Mouse (Mus musculus) intestine, embryonic 15.5 days (tissue): ENCODE results near the gene Stx5a. TPM values are rescaled to one million over a fixed set of nuclear protein-coding genes. Genes with fewer than 3 reads are reported as not detected.
A peak's percentile ranks its signal among the peaks of the same experiment; 100 is the strongest.
"Not testable (repeated sequence)": the region's sequence is repeated elsewhere in the genome, so short reads cannot be mapped to it uniquely, and the experiment has no call there.

Experiments used
- ATAC-seq: fragments of 200-750 bp; cut with Nextera tagmentation; 2 replicates; pipeline ENCODE4 v1.8.0; 2017; ENCODE audit warnings: moderate TSS enrichment, moderate library complexity
- H3K27ac ChIP-seq: fragments of 300-500 bp; sonication (generic); 2 replicates; pipeline ENCODE4 v1.5.1; 2015; ENCODE audit warnings: mild to moderate bottlenecking, inconsistent platforms
- H3K27me3 ChIP-seq: fragments of 300-500 bp; sonication (generic); replicated peaks from 2 replicates; pipeline ENCODE4 v1.6.1; 2015; ENCODE audit warnings: inconsistent platforms
- H3K36me3 ChIP-seq: fragments of 300-500 bp; sonication (generic); 2 replicates; pipeline ENCODE4 v1.6.1; 2015; ENCODE audit warnings: inconsistent platforms
- H3K4me1 ChIP-seq: fragments of 300-500 bp; sonication (generic); replicated peaks from 2 replicates; pipeline ENCODE4 v1.6.1; 2015; ENCODE audit warnings: inconsistent platforms
- H3K4me2 ChIP-seq: fragments of 300-500 bp; sonication (generic); replicated peaks from 2 replicates; pipeline ENCODE4 v1.6.1; 2015; ENCODE audit warnings: mild to moderate bottlenecking, inconsistent platforms
- H3K4me3 ChIP-seq: fragments of 300-500 bp; sonication (generic); replicated peaks from 2 replicates; pipeline ENCODE4 v1.5.1; 2015; ENCODE audit warnings: inconsistent platforms
- H3K9ac ChIP-seq: fragments of 300-500 bp; sonication (generic); 2 replicates; pipeline ENCODE4 v1.6.1; 2015; ENCODE audit warnings: inconsistent platforms
- H3K9me3 ChIP-seq: fragments of 300-500 bp; sonication (generic); 2 replicates; pipeline ENCODE4 v1.6.1; 2016; ENCODE audit warnings: inconsistent platforms
- WGBS: fragments of 180-500 bp; shearing (Covaris S2); methylation state at CpG from one replicate; pipeline ENCODE4 v1.1.7; 2015; 5-methylcytosine and 5-hydroxymethylcytosine counted together
- polyA plus RNA-seq: library from polyadenylated mRNA; unstranded; fragments of >200 nt; fragmentation: Nextera tagmentation; extraction: Ambion mirVana; gene quantifications from 2 replicates; pipeline ENCODE4 v1.2.1, GENCODE M21; 2015

Gene Stx5a
- polyA plus RNA-seq, 1 experiment from 2014 or later, result 121 TPM

- H3K4me2 ChIP-seq, result peak overlapping the region; percentile 60
- WGBS, result 77% methylated on average over 1 of the region's 1 CpGs
Observed at GRCm38 (mm10) chr19:8721378-8721777, 19.8 kb upstream of the Stx5a start.

GRCm38 (mm10) chr19:8722021-8722420, 19.2 kb upstream of the Stx5a start:
- peaks cover 17% of the 10 kb centered on the region for H3K4me1 ChIP-seq
- H3K36me3 ChIP-seq, result peaks cover 16% of the 10 kb centered on the region
- WGBS, result 55% methylated on average over 4 of the region's 4 CpGs
- H3K27ac ChIP-seq, result peak overlapping the region; percentile 99
- no peaks in the 10 kb centered on the region for H3K9me3 ChIP-seq
- no peak for ATAC-seq
- no peaks in the 10 kb centered on the region for H3K27me3 ChIP-seq
- H3K4me2 ChIP-seq, result peak overlapping the region; percentile 60
- peak overlapping the region; percentile 66 for H3K4me3 ChIP-seq
- peak overlapping the region; percentile 91 for H3K9ac ChIP-seq

More at GRCm38 (mm10) chr19:8721378-8721777, 19.8 kb upstream of the Stx5a start:
- Histone ChIP-seq H3K4me1 (peaks cover 17% of the 10 kb centered on the region), H3K27me3 (no peaks in the 10 kb centered on the region), H3K36me3 (peaks cover 12% of the 10 kb centered on the region), H3K4me3 (no peak overlapping the region), H3K27ac (no peak overlapping the region), H3K9ac (no peak overlapping the region), H3K9me3 (no peaks in the 10 kb centered on the region)
- ATAC-seq, result no peak

- Histone ChIP-seq H3K36me3 (peaks cover 16% of the 10 kb centered on the region), H3K4me3 (peak overlapping the region; percentile 66), H3K27me3 (no peaks in the 10 kb centered on the region), H3K9me3 (no peaks in the 10 kb centered on the region), H3K4me2 (peak overlapping the region; percentile 60), H3K27ac (peak overlapping the region; percentile 99), H3K4me1 (peaks cover 17% of the 10 kb centered on the region), H3K9ac (peak overlapping the region; percentile 91)
- WGBS, result under 1% methylated on average over 5 of the region's 5 CpGs
- no peak for ATAC-seq
Observed at GRCm38 (mm10) chr19:8722559-8722906, 18.7 kb upstream of the Stx5a start.

GRCm38 (mm10) chr19:8722907-8723573, 18.2 kb upstream of the Stx5a start, which contains the start of gene Slc3a2:
Slc3a2 (minus strand) TSS chr19:8723369.
- peak within 1 kb of the TSS; percentile 66 for H3K4me3 ChIP-seq
- H3K9me3 ChIP-seq, result no peaks in the 10 kb centered on the region
- H3K9ac ChIP-seq, result peak within 1 kb of the TSS; percentile 91
- H3K27me3 ChIP-seq, result no peaks in the 10 kb centered on the region
- H3K4me1 ChIP-seq, result peaks cover 17% of the 10 kb centered on the region
- peak within 1 kb of the TSS; percentile 99 for H3K27ac ChIP-seq
- WGBS, result under 1% methylated on average over 50 of the region's 50 CpGs
- peak within 1 kb of the TSS; percentile 64 for H3K4me2 ChIP-seq
- peaks cover 16% of the 10 kb centered on the region for H3K36me3 ChIP-seq
- peak; percentile 95 for ATAC-seq

DNA sequence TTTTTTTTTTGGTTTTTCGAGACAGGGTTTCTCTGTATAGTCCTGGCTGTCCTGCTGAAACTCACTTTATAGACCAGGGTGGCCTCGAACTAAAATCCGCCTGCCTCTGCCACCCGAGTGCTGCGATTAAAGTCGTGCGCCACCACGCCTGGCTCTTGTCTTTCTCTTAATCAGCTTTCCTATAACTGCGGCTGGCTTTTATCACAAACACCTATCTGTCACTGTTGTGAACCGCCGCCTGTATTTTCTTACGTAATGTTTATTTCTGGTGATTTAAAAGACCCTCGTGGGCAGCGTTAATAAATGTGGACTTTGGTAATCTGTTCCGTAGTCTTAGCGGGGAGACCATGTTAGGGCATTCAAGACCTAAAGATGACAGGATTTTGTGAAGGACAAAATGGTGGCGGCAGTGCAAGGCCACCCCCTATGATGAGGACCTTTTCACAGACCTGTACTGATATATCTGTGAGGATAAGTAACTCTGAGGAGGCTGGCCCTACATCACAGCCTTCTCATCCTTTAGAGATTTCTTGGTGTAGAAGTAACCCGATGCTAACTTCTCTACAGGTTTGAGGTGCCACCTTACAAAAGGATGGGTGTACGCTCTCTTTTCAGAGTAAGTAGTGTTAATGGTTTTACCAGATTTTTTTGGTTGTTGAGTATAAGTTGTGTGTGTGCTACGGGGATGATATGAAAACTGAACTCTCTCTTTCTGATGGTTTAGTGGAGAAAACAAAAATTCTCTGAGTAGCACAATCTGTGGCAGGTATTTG, 17.5 kb upstream of the Stx5a start:
- peak overlapping the region; percentile 81 for H3K27ac ChIP-seq
- H3K9ac ChIP-seq, result peak overlapping the region; percentile 76
- H3K4me2 ChIP-seq, result peak overlapping the region; percentile 64
- ATAC-seq, result no peak
- H3K27me3 ChIP-seq, result no peaks in the 10 kb centered on the region
- no peaks in the 10 kb centered on the region for H3K9me3 ChIP-seq
- peaks cover 16% of the 10 kb centered on the region for H3K36me3 ChIP-seq
- WGBS, result 0% methylated on average over 20 of the region's 20 CpGs
- H3K4me1 ChIP-seq, result peaks cover 17% of the 10 kb centered on the region
- H3K4me3 ChIP-seq, result peak overlapping the region; percentile 66

- H3K27me3 ChIP-seq, result no peaks in the 10 kb centered on the region
- peak overlapping the region; percentile 81; the same call in 1 of the 2 replicates for H3K27ac ChIP-seq
- peak overlapping the region; percentile 66 for H3K4me3 ChIP-seq
- ATAC-seq, result no peak
- H3K9me3 ChIP-seq, result no peaks in the 10 kb centered on the region
- 0% methylated on average over 2 of the region's 2 CpGs for WGBS
- H3K36me3 ChIP-seq, result peaks cover 16% of the 10 kb centered on the region
- peak overlapping the region; percentile 76 for H3K9ac ChIP-seq
- peaks cover 17% of the 10 kb centered on the region for H3K4me1 ChIP-seq
- peak overlapping the region; percentile 64 for H3K4me2 ChIP-seq
Observed at GRCm38 (mm10) chr19:8724392-8724791, 16.8 kb upstream of the Stx5a start.

DNA sequence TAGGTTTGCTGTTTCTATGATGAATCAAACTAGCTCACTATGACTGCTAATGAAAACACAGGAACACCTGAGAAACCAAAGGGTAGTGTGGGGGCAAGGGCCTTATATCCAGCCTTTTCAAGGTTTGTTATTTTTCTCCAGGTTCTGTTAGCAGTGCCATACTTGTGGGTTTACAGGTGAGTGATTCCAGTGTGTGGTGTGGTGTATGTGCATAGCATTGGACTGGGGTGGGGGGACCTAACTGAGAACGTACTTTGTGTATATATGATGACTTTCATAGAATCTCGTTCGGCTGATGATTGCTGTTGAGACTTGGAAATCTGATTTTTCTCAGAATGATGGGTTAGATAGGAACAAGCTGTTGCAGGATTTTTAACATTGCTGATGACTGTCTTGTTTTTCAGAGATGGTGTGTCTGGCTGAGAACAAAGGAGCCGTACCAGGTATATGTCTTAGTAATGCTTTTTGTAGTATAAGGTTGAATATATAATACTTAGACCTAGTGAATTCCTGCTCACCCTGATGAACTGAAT, 16.1 kb upstream of the Stx5a start:
- H3K36me3 ChIP-seq, result peaks cover 16% of the 10 kb centered on the region
- ATAC-seq, result no peak
- H3K9ac ChIP-seq, result peak overlapping the region; percentile 27; the same call in 1 of the 2 replicates
- WGBS, result 42% methylated on average over 4 of the region's 4 CpGs
- H3K4me2 ChIP-seq, result peak overlapping the region; percentile 64
- H3K9me3 ChIP-seq, result no peaks in the 10 kb centered on the region
- peaks cover 17% of the 10 kb centered on the region for H3K4me1 ChIP-seq
- H3K27me3 ChIP-seq, result no peaks in the 10 kb centered on the region
- peak overlapping the region; percentile 66 for H3K4me3 ChIP-seq
- H3K27ac ChIP-seq, result no peak overlapping the region

GRCm38 (mm10) chr19:8726609-8727390, 14.4 kb upstream of the Stx5a start:
- Histone ChIP-seq H3K4me1 (peaks cover 14% of the 10 kb centered on the region), H3K4me3 (no peak overlapping the region), H3K4me2 (no peak overlapping the region), H3K27ac (no peak overlapping the region), H3K9me3 (no peaks in the 10 kb centered on the region), H3K27me3 (no peaks in the 10 kb centered on the region), H3K36me3 (peaks cover 16% of the 10 kb centered on the region), H3K9ac (no peak overlapping the region)
- no peak for ATAC-seq
- WGBS, result 25% methylated on average over 3 of the region's 3 CpGs

DNA sequence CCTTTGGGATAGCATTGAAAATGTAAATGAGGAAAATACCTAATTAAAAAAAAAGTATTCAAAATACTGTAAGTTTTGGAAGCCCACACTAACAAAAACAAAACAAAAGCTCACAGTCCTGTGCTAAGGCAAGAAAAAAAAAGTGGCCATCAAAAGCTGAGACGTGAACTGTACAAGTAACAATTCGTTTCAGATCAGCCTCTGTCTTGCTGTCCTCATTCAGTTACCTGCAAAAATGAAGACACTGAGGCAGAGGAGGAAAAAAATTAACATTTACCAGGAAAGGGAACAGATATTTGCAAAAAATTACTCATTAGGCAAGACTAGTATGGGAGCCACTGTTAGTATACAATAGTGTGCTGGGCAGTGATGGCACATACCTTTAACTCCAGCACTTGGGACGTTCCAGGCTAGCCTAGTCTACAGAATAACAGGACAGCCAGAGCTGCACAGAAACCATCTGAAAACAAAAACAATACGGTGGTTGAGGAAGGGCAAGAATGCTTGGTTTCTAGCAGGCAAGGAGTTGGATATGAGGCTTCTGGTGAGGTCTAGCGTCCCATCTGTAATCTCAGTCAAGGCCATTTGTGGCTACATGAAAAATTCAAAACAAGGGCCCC, 13.6 kb upstream of the Stx5a start:
- 21% methylated on average over 5 of the region's 5 CpGs for WGBS
- no peak overlapping the region for H3K4me3 ChIP-seq
- H3K9ac ChIP-seq, result no peak overlapping the region
- H3K36me3 ChIP-seq, result peaks cover 16% of the 10 kb centered on the region
- no peak for ATAC-seq
- no peak overlapping the region for H3K27ac ChIP-seq
- H3K4me1 ChIP-seq, result peaks cover 9% of the 10 kb centered on the region; the same call in 1 of the 2 replicates
- H3K9me3 ChIP-seq, result no peaks in the 10 kb centered on the region
- no peaks in the 10 kb centered on the region for H3K27me3 ChIP-seq
- H3K4me2 ChIP-seq, result no peak overlapping the region

GRCm38 (mm10) chr19:8728335-8729099, 12.7 kb upstream of the Stx5a start:
- H3K27ac ChIP-seq, H3K4me2 ChIP-seq, H3K4me3 ChIP-seq, H3K9ac ChIP-seq, H3K4me1 ChIP-seq, ATAC-seq, H3K9me3 ChIP-seq, H3K27me3 ChIP-seq: not testable (repeated sequence)
- H3K36me3 ChIP-seq, result peaks cover 16% of the 10 kb centered on the region
- WGBS, result 49% methylated on average over 3 of the region's 3 CpGs

DNA sequence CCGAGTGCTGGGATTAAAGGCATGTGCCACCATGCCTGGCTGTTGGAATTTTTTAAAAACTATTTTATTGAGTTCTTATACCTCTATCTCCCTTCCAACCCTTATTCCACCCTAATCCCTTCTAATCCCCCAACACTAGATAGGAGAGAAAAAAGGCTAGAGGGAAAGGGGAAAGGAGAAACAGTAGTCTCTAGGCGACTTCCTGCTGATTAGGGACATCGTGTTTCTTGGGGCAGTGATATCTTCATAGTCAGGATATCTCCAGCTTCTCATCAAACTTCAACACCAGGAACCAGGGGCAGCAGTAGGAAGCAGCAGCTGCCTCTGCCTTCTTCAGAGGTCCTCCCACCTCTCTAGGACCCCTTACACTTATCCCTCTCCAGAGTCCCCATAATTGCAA, 6.9 kb upstream of the Stx5a start:
- Histone ChIP-seq H3K4me1 (no peaks in the 10 kb centered on the region), H3K9me3 (no peaks in the 10 kb centered on the region), H3K4me3 (no peak overlapping the region), H3K9ac (no peak overlapping the region), H3K36me3 (peaks cover 17% of the 10 kb centered on the region), H3K4me2 (no peak overlapping the region), H3K27me3 (no peaks in the 10 kb centered on the region), H3K27ac (no peak overlapping the region)
- 68% methylated on average over 3 of the region's 3 CpGs for WGBS
- ATAC-seq, result no peak
